Mouse (Mus musculus): Measurements from ENCODE around the gene Irgc1.

The Irgc1 gene

DNA sequence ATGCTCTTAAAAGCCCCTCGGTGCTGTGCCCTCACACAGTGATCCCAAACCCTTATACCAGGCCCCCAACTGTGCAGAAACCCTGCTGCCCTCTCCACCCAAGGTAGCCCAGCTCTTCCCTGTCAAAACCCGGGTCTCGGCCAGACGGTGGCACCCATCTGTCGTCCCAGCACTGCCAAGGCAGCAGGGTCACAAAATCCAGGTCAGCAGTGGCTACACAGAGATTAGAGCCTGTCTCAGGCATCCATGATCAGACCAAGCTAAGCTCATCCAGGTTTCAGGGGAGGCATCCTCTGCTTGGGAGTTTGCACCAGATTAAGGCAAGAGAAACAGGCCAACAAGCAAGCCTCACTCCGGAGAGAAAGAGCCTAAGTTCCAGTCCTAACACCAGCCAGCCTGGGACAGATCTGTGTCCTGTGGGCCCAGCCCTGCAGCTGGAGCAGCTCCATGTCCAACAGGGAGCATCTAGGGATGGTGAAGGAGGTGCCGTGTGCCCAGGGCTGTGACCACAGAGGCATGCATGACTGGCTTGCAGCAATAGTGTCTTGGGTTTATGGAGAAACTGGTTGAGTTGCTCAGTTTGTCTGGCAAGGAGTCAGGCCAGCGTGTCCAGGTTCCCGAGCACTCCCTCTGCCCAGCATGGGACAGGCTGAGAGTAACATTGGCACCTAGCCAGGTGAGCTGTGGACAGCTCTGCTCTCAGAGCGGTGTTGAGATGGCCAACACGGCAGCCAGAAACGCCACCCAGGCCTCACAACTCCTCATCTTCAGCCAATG, 28.0 kb downstream of the Irgc1 start:
- Histone ChIP-seq H3K36me3 (ENCODE audit: insufficient read depth, low read length) (peaks cover 52% of the 10 kb centered on the region), H3K27me3 (ENCODE audit: insufficient read depth, low read length) (peaks cover 8% of the 10 kb centered on the region), H3K4me1 (replicated peaks; ENCODE audit: low read depth, low read length) (peaks cover 7% of the 10 kb centered on the region; the same call in 1 of the 2 replicates), H3K9me3 (ENCODE audit: low read length) (no peaks in the 10 kb centered on the region), H3K4me3 (replicated peaks; ENCODE audit: low read length) (no peak overlapping the region)
- TF ChIP-seq CTCF (conservative IDR thresholded peaks at IDR 0.05; ENCODE audit: low read length): no peak
- TF ChIP-seq POU5F1 (IDR thresholded peaks at IDR 0.05; ENCODE audit: borderline replicate concordance, low read length): no peak
- no peak for TF ChIP-seq NANOG (IDR thresholded peaks at IDR 0.05; ENCODE audit: borderline replicate concordance, low read length)

DNA sequence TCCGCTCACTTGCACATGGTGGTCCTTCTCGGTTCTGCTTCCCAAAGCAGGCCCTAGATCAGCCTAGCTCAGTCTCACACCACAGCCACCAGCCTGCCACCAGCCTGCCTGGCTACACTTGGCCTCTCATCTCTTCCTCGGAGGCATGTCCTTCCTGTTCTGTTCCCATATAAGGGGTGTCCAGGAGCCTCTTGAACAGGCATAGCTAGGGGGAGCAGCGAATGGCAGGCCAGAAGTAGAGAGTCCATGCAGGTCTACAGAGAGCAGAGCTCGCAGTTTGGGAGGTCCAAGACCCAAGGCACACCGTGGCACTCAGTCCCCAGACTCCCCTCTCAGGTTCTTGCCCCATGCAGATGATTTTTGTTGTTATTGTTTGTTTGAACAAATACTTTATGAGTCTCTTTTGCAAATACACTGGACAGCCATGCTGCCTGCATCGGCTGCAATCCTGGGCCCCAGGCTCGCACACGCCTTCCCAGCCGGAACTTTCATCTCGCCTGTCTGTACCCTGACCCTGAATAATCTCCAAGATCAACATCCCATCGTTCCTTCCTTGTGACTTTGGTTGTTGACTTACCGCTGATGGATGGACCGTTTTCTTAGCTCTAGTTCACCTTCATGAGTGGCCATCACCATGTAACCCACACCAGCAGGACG, 28.9 kb downstream of the Irgc1 start:
- TF ChIP-seq NANOG (IDR thresholded peaks at IDR 0.05; ENCODE audit: borderline replicate concordance, low read length) (no peak), POU5F1 (IDR thresholded peaks at IDR 0.05; ENCODE audit: borderline replicate concordance, low read length) (no peak), CTCF (conservative IDR thresholded peaks at IDR 0.05; ENCODE audit: low read length) (no peak)
- Histone ChIP-seq H3K36me3 (ENCODE audit: insufficient read depth, low read length) (peaks cover 60% of the 10 kb centered on the region), H3K4me1 (replicated peaks; ENCODE audit: low read depth, low read length) (peaks cover 7% of the 10 kb centered on the region; the same call in 1 of the 2 replicates), H3K9me3 (ENCODE audit: low read length) (no peaks in the 10 kb centered on the region), H3K4me3 (replicated peaks; ENCODE audit: low read length) (no peak overlapping the region), H3K27me3 (ENCODE audit: insufficient read depth, low read length) (peaks cover under 1% of the 10 kb centered on the region; the same call in 1 of the 2 replicates)

- Histone ChIP-seq H3K4me1 (replicated peaks; ENCODE audit: low read depth, low read length) (peaks cover 10% of the 10 kb centered on the region; the same call in 1 of the 2 replicates), H3K27me3 (ENCODE audit: insufficient read depth, low read length) (no peaks in the 10 kb centered on the region), H3K4me3 (replicated peaks; ENCODE audit: low read length) (no peak overlapping the region), H3K9me3 (ENCODE audit: low read length) (no peaks in the 10 kb centered on the region), H3K36me3 (ENCODE audit: insufficient read depth, low read length) (peaks cover 68% of the 10 kb centered on the region)
- TF ChIP-seq CTCF (conservative IDR thresholded peaks at IDR 0.05; ENCODE audit: low read length) (no peak), POU5F1 (IDR thresholded peaks at IDR 0.05; ENCODE audit: borderline replicate concordance, low read length) (no peak), NANOG (IDR thresholded peaks at IDR 0.05; ENCODE audit: borderline replicate concordance, low read length) (no peak)
Measured at GRCm38 (mm10) chr7:24422251-24422650, 29.8 kb downstream of the Irgc1 start.

GRCm38 (mm10) chr7:24421648-24422047, 30.4 kb downstream of the Irgc1 start:
- Histone ChIP-seq H3K36me3 (ENCODE audit: insufficient read depth, low read length) (peaks cover 74% of the 10 kb centered on the region), H3K9me3 (ENCODE audit: low read length) (no peaks in the 10 kb centered on the region), H3K4me3 (replicated peaks; ENCODE audit: low read length) (no peak overlapping the region), H3K4me1 (replicated peaks; ENCODE audit: low read depth, low read length) (peaks cover 10% of the 10 kb centered on the region; the same call in 1 of the 2 replicates), H3K27me3 (ENCODE audit: insufficient read depth, low read length) (no peaks in the 10 kb centered on the region)
- TF ChIP-seq NANOG (IDR thresholded peaks at IDR 0.05; ENCODE audit: borderline replicate concordance, low read length) (no peak), CTCF (conservative IDR thresholded peaks at IDR 0.05; ENCODE audit: low read length) (no peak), POU5F1 (IDR thresholded peaks at IDR 0.05; ENCODE audit: borderline replicate concordance, low read length) (no peak)

GRCm38 (mm10) chr7:24419579-24419978, 32.5 kb downstream of the Irgc1 start:
- TF ChIP-seq CTCF (conservative IDR thresholded peaks at IDR 0.05; ENCODE audit: low read length) (no peak), NANOG (IDR thresholded peaks at IDR 0.05; ENCODE audit: borderline replicate concordance, low read length) (no peak), POU5F1 (IDR thresholded peaks at IDR 0.05; ENCODE audit: borderline replicate concordance, low read length) (no peak)
- H3K4me3 ChIP-seq (replicated peaks; ENCODE audit: low read length): no peak overlapping the region
- H3K4me1 ChIP-seq (replicated peaks; ENCODE audit: low read depth, low read length): peaks cover 10% of the 10 kb centered on the region; the same call in 1 of the 2 replicates
- H3K27me3 ChIP-seq (ENCODE audit: insufficient read depth, low read length): no peaks in the 10 kb centered on the region
- no peaks in the 10 kb centered on the region for H3K9me3 ChIP-seq (ENCODE audit: low read length)
- peaks cover 95% of the 10 kb centered on the region for H3K36me3 ChIP-seq (ENCODE audit: insufficient read depth, low read length)

DNA sequence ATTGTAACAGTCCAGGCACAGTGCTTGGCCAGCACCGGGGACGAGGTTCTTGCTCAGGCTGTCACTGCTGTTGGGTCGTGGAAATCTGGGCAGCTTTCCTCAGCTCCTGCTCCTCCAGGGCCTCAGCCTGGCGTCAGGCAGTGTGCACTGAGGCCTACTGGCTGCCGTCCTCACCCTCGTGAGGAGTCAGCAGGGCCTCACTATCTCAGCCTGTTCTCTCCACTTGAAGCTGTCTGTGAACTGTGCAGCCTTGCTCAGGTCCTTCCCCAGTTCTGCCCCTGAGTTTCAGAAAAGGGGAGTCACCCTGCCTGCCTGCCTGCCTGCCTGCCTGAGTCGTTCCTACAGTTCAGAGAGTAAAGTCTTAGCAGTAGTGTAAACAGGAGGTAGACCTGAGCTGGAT, 36.8 kb downstream of the Irgc1 start:
- Histone ChIP-seq H3K36me3 (ENCODE audit: insufficient read depth, low read length) (peaks cover 77% of the 10 kb centered on the region), H3K9me3 (ENCODE audit: low read length) (peaks cover 4% of the 10 kb centered on the region; the same call in 1 of the 2 replicates), H3K27me3 (ENCODE audit: insufficient read depth, low read length) (no peaks in the 10 kb centered on the region), H3K4me3 (replicated peaks; ENCODE audit: low read length) (no peak overlapping the region), H3K4me1 (replicated peaks; ENCODE audit: low read depth, low read length) (peaks cover 20% of the 10 kb centered on the region)
- no peak for TF ChIP-seq NANOG (IDR thresholded peaks at IDR 0.05; ENCODE audit: borderline replicate concordance, low read length)
- TF ChIP-seq CTCF (conservative IDR thresholded peaks at IDR 0.05; ENCODE audit: low read length): no peak
- no peak for TF ChIP-seq POU5F1 (IDR thresholded peaks at IDR 0.05; ENCODE audit: borderline replicate concordance, low read length)

DNA sequence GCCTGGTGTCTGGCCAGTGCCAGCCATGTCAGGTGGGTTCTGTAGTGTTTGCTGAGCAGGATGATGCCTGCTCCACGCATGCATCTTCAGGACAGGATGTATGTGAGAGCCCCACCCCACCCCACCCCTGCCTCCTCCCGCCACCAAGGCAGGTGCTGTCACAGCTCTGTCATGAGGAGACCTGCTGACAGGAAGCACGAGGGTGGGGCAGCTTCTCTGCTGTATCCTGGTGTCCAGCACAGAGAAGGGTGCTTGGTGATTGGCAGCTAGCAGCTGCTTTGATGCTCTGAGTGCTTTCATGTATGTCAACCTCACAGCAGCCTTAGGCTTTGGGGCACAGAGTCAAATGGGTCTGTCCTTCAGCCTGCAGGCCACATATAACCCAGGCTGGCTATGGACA, 38.5 kb downstream of the Irgc1 start:
- Histone ChIP-seq H3K27me3 (ENCODE audit: insufficient read depth, low read length) (no peaks in the 10 kb centered on the region), H3K9me3 (ENCODE audit: low read length) (peaks cover 4% of the 10 kb centered on the region; the same call in 1 of the 2 replicates), H3K4me3 (replicated peaks; ENCODE audit: low read length) (no peak overlapping the region), H3K4me1 (replicated peaks; ENCODE audit: low read depth, low read length) (peaks cover 26% of the 10 kb centered on the region), H3K36me3 (ENCODE audit: insufficient read depth, low read length) (peaks cover 77% of the 10 kb centered on the region)
- TF ChIP-seq NANOG (IDR thresholded peaks at IDR 0.05; ENCODE audit: borderline replicate concordance, low read length) (no peak), POU5F1 (IDR thresholded peaks at IDR 0.05; ENCODE audit: borderline replicate concordance, low read length) (no peak), CTCF (conservative IDR thresholded peaks at IDR 0.05; ENCODE audit: low read length) (no peak)

GRCm38 (mm10) chr7:24410831-24411230, 41.3 kb downstream of the Irgc1 start:
- TF ChIP-seq CTCF (conservative IDR thresholded peaks at IDR 0.05; ENCODE audit: low read length) (no peak), POU5F1 (IDR thresholded peaks at IDR 0.05; ENCODE audit: borderline replicate concordance, low read length) (no peak), NANOG (IDR thresholded peaks at IDR 0.05; ENCODE audit: borderline replicate concordance, low read length) (no peak)
- Histone ChIP-seq H3K4me1 (replicated peaks; ENCODE audit: low read depth, low read length) (peaks cover 39% of the 10 kb centered on the region), H3K27me3 (ENCODE audit: insufficient read depth, low read length) (no peaks in the 10 kb centered on the region), H3K9me3 (ENCODE audit: low read length) (peaks cover 4% of the 10 kb centered on the region; the same call in 1 of the 2 replicates), H3K36me3 (ENCODE audit: insufficient read depth, low read length) (peaks cover 77% of the 10 kb centered on the region), H3K4me3 (replicated peaks; ENCODE audit: low read length) (no peak overlapping the region)

All from E14TG2a.4 (cell line).